Mouse (Mus musculus): ENCODE results near the gene Gm49450. TPM values are rescaled to one million over a fixed set of nuclear protein-coding genes. Genes with fewer than 3 reads are reported as not detected.

The Gm49450 gene
- polyA plus RNA-seq, 1 experiment from 2014 or later = not detected

DNA sequence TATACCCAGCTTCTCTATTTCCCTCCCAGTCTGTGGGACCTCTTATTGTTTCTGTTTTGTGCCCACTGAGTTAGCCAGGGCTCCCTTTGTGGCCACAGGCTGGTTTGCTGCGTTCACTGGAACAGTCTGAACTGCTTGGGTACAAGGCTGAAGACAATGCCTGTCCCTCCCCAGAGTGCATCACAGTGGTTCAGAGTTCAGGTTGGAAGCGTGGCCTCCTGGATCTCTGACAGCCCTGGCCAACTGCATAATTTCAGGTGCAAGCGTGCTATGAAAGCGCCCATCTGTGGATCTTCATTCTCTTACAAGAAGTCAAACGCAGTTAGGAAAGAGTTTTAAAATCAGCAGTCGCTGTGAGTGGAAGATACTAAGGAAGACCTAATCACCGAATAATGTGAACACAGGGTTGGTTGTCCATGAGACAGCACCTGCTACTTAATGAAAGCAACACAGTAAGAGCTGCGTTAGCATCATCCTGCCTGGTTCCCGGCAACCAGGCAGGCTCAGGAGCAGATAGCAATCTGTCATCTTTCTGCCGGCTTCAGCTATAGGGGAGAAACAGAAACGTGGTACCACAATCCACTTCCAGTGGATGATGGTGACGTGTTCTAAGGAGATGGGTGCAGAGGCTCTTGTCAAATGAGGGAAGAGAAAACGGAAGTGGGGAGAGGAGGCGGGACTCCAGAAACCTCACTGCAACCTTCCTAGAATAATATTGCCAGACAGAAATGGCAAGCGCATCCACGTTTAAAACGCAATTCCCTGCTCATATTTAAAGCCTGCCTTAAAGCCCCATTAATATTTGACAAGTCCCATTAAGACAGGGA, 38.9 kb upstream of the Gm49450 start:
- H3K9me3 ChIP-seq (replicated peaks) = no peaks in the 10 kb centered on the region
- 29% methylated on average over 17 of the region's 17 CpGs for WGBS
- H3K4me2 ChIP-seq = peak overlapping the region; percentile 75
- no peaks in the 10 kb centered on the region for H3K36me3 ChIP-seq
- peak; percentile 23; the same call in 1 of the 2 replicates for ATAC-seq (replicated peaks; ENCODE audit: insufficient number of reproducible peaks, insufficient read depth, low FRiP score, low read depth)
- H3K4me1 ChIP-seq (replicated peaks) = peaks cover 54% of the 10 kb centered on the region
- H3K27me3 ChIP-seq = no peaks in the 10 kb centered on the region
- H3K27ac ChIP-seq = peak overlapping the region; percentile 97
- H3K9ac ChIP-seq = peak overlapping the region; percentile 62
- peak overlapping the region; percentile 48 for H3K4me3 ChIP-seq

DNA sequence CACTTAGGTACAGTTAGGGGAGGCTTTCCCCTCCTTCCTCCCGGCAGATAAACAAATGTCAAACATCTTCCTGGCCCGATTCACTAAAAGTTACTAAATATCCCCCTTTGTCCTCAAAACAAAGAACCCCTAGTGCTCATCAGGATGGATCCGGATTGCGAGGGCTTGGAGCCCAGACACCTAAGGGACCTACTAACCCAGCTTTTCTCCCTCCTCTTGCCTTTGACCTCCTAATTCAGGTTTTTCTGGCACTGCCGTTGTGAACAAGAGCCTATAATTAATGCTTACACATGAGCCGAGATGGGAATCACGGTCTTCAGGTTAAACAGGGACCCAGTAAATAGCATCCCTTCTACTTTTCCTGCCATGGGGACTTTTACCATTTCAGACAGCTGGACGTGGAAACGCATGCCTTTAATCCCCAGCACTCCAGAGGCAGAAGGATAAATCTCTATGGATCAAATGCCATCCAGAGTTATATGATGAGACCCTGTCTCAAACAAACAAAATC, 38.2 kb upstream of the Gm49450 start:
- WGBS = 40% methylated on average over 9 of the region's 9 CpGs
- Histone ChIP-seq H3K27ac (peak overlapping the region; percentile 97), H3K4me2 (0 out of 2 replicates have a peak overlapping the region, but pooled peaks have one; percentile 75), H3K9ac (peak overlapping the region; percentile 9; the same call in 1 of the 2 replicates), H3K36me3 (no peaks in the 10 kb centered on the region), H3K4me3 (no peak overlapping the region), H3K9me3 (replicated peaks) (no peaks in the 10 kb centered on the region), H3K4me1 (replicated peaks) (peaks cover 57% of the 10 kb centered on the region), H3K27me3 (no peaks in the 10 kb centered on the region)
- ATAC-seq (replicated peaks; ENCODE audit: insufficient number of reproducible peaks, insufficient read depth, low FRiP score, low read depth) = no peak

DNA sequence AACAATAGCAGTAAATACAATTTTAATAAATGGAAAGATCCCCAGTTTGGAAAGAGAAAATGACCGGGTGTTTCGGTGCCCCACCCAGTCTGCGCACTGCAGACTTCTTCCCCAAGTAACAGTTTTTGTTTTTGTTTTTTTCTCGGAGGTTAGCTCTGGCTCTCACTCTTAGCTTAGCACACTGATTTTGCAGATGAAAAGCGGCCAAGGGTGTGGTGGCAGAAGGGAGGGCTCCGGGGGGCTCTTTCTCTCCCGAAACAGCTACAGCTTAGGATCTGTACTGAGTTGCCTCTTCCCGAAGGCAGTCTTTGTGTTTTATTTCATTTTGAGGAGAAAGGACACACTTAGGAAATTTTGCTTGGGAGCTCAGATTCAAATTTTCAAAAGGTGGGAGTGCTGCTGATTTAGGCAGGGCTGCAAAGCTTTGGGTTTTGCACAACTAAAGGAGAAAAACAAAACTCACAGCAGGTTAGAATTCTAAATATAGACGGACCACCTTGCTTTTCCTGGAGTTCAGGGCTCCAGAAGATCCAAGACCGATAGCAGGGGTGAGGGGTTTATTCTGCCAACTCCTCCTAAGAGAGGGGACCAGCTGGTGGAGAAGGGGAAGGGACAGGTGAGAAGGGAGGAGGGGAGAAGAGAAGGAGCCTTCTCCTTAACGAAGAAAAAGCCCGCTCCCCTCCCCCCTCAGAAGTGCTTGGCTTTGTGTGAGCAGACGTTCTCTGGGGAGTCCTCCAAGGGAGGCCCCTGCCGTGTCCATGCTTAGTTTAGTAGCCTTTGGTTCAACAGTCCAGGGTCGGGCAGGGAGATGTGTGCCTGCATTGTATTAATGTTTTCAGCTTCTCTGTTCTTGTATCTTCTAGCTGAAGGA, 37.6 kb upstream of the Gm49450 start:
- Histone ChIP-seq H3K4me1 (replicated peaks) (peaks cover 61% of the 10 kb centered on the region), H3K4me3 (no peak overlapping the region), H3K36me3 (no peaks in the 10 kb centered on the region), H3K9me3 (replicated peaks) (no peaks in the 10 kb centered on the region), H3K9ac (peak overlapping the region; percentile 9), H3K27me3 (no peaks in the 10 kb centered on the region), H3K4me2 (peak overlapping the region; percentile 19), H3K27ac (peak overlapping the region; percentile 97; the same call in 1 of the 2 replicates)
- ATAC-seq (replicated peaks; ENCODE audit: insufficient number of reproducible peaks, insufficient read depth, low FRiP score, low read depth) = no peak
- 30% methylated on average over 15 of the region's 15 CpGs for WGBS

DNA sequence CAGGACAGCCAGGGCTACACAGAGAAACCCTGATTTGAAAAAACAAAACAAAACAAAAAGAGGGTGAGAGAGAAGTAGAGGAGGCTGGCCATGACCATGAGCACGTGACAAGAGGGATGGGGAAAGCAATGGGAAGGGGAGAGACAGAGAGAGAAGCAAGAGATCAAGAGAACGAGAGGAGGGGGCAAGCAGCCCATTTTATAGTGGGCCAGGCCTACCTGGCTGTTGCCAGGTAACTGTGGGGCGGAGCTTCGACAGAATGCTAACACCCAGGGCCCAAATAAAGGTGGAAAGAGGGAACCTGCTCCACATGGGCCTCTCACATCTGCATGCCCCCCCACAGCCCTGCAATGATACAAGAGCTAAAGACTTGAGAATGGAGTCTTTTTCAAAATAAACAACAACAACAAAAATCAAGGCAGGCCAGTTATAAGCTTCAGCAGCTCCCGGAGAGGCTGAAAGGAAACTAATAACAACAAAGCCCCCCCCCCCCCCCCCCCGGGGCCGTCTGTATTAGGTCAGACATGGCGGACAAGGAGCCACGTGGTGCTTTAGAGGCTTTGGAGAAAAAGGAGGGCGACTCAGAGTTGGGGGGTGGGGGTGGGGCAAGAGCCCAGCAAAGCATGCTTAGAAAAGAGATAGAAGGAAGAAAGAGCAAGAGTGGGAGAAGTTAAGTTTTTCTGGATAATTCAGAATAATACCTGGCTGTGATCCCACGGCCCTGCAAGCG, 36.5 kb upstream of the Gm49450 start:
- Histone ChIP-seq H3K4me2 (no peak overlapping the region), H3K4me1 (replicated peaks) (peaks cover 65% of the 10 kb centered on the region)

DNA sequence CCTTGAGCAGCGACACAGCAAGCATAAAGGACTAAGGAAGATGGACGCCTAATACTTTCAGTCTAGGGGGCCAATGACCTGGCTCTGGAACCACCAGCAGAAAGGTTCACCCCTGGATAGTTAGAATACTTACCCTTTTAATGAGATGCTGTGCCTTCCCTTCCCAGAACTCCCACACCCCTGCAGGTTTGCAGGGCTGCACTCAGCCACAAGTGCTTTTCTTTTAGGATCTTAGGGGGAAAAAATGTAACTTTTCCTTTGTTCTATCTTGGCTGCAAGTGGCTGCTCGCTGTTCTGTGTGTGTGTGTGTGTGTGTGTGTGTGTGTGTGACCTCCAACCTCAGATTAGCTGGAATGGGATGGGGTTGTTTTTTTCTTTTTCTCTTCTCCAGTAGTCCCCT, 35.4 kb upstream of the Gm49450 start:
- Histone ChIP-seq H3K9me3 (replicated peaks) (no peaks in the 10 kb centered on the region), H3K27me3 (no peaks in the 10 kb centered on the region), H3K36me3 (no peaks in the 10 kb centered on the region), H3K27ac (peak overlapping the region; percentile 94; the same call in 1 of the 2 replicates), H3K9ac (no peak overlapping the region), H3K4me1 (replicated peaks) (peaks cover 70% of the 10 kb centered on the region), H3K4me2 (no peak overlapping the region), H3K4me3 (no peak overlapping the region)
- WGBS = 86% methylated on average over 3 of the region's 3 CpGs
- no peak for ATAC-seq (replicated peaks; ENCODE audit: insufficient number of reproducible peaks, insufficient read depth, low FRiP score, low read depth)

More for the DNA sequence above, 36.5 kb upstream of the Gm49450 start:
- H3K27me3 ChIP-seq = no peaks in the 10 kb centered on the region
- no peaks in the 10 kb centered on the region for H3K9me3 ChIP-seq (replicated peaks)
- 57% methylated on average over 11 of the region's 12 CpGs for WGBS
- H3K9ac ChIP-seq = no peak overlapping the region
- H3K36me3 ChIP-seq = no peaks in the 10 kb centered on the region
- no peak overlapping the region for H3K4me3 ChIP-seq
- no peak overlapping the region for H3K27ac ChIP-seq
- ATAC-seq (replicated peaks; ENCODE audit: insufficient number of reproducible peaks, insufficient read depth, low FRiP score, low read depth) = no peak

DNA sequence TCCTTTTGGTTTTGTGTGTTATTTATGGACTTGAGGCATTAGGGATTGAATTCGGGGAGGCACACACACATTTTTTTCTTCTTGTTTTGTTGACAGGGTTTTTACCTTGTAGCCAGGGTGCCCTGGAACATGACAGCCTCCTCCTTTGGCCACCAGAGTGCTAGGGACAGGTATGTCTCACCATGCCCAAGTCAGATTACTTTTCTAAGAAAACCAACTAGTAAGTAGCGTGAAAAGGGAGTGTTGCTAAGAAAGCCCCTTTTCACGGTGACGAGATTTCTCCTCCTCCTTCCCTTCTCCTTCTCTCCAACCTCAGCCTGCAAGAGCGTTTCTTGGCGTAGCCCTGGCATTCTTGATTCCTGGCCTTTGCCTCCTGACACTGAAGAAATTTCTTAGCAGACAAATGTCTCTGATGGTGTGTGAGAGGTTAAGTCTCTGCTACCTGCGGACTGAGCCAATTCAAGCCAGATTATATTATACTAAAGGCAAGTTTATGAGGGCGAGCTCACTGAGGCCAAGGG, 34.4 kb upstream of the Gm49450 start:
- WGBS = 54% methylated on average over 8 of the region's 8 CpGs
- Histone ChIP-seq H3K4me1 (replicated peaks) (peaks cover 76% of the 10 kb centered on the region), H3K4me3 (no peak overlapping the region), H3K9ac (0 out of 2 replicates have a peak overlapping the region, but pooled peaks have one; percentile 5), H3K9me3 (replicated peaks) (no peaks in the 10 kb centered on the region), H3K27me3 (no peaks in the 10 kb centered on the region), H3K36me3 (no peaks in the 10 kb centered on the region), H3K4me2 (no peak overlapping the region), H3K27ac (peak overlapping the region; percentile 94)
- ATAC-seq (replicated peaks; ENCODE audit: insufficient number of reproducible peaks, insufficient read depth, low FRiP score, low read depth) = no peak

DNA sequence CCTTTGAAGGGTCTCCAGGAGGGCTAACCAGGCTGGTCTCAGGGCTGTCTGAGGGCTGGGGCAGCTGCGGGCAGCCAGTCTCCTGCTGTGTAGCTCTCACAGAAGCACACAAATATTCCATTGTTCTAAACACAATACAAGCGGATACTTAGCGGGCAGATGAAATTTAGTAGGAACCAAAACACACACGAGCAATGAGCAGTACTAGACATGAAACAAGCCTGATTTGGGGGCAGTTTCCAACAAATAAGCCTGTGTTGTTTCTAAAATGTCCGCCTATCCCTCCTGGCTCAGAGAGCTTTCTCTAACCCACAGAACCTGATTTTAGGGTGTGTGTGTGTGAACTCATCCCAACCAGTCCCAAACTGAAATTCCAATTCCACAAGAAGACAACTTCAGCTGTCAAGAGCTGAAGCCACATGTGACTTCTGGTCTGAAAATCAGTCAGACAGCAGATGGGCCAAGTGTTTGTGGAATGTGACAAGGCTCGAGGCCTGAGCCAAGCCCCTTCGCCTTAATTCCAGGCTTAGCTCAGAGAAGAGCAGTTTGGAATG, 33.8 kb upstream of the Gm49450 start:
- Histone ChIP-seq H3K4me2 (no peak overlapping the region), H3K36me3 (no peaks in the 10 kb centered on the region), H3K27me3 (no peaks in the 10 kb centered on the region), H3K4me1 (replicated peaks) (peaks cover 70% of the 10 kb centered on the region), H3K9me3 (replicated peaks) (no peaks in the 10 kb centered on the region), H3K4me3 (no peak overlapping the region), H3K9ac (0 out of 2 replicates have a peak overlapping the region, but pooled peaks have one; percentile 5), H3K27ac (peak overlapping the region; percentile 94)
- ATAC-seq (replicated peaks; ENCODE audit: insufficient number of reproducible peaks, insufficient read depth, low FRiP score, low read depth) = no peak
- 22% methylated on average over 7 of the region's 7 CpGs for WGBS

DNA sequence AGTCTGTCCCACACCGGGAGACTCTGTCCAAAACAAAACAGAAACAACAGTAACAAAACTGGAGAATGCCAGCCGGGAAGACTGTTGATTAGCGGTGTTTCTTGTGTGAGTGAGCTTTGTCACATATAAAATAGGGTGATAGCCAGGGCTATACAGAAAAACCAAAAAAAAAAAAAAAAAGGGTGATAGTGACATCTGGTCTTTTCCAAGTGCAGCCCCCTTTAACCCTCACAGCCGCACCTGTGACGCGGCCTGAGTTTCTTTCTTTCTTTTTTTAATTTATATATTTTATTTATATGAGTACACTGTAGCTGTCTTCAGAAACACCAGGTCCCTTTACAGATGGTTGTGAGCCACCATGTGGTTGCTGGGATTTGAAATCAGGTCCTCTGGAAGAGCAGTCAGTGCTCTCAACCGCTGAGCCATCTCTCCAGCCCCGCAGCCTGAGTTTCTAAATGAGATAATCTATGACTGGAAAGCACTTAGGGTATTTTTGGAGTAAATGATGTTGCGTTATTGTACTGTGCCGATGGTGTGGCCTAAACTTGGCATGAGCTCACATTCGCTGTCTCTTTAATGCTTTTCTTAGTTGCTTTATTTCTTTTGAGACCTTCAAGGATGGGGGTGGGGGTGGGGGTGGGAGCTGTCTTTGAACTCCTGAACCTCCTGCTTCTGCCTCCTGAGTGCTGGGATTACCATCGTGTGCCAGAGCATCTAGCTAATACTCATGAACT, 32.8 kb upstream of the Gm49450 start:
- Histone ChIP-seq H3K27ac (peak overlapping the region; percentile 94), H3K4me1 (replicated peaks) (peaks cover 60% of the 10 kb centered on the region), H3K9me3 (replicated peaks) (no peaks in the 10 kb centered on the region), H3K4me3 (peak overlapping the region; percentile 55), H3K9ac (peak overlapping the region; percentile 60), H3K4me2 (peak overlapping the region; percentile 62), H3K36me3 (no peaks in the 10 kb centered on the region), H3K27me3 (no peaks in the 10 kb centered on the region)
- ATAC-seq (replicated peaks; ENCODE audit: insufficient number of reproducible peaks, insufficient read depth, low FRiP score, low read depth) = no peak
- 27% methylated on average over 12 of the region's 12 CpGs for WGBS

DNA sequence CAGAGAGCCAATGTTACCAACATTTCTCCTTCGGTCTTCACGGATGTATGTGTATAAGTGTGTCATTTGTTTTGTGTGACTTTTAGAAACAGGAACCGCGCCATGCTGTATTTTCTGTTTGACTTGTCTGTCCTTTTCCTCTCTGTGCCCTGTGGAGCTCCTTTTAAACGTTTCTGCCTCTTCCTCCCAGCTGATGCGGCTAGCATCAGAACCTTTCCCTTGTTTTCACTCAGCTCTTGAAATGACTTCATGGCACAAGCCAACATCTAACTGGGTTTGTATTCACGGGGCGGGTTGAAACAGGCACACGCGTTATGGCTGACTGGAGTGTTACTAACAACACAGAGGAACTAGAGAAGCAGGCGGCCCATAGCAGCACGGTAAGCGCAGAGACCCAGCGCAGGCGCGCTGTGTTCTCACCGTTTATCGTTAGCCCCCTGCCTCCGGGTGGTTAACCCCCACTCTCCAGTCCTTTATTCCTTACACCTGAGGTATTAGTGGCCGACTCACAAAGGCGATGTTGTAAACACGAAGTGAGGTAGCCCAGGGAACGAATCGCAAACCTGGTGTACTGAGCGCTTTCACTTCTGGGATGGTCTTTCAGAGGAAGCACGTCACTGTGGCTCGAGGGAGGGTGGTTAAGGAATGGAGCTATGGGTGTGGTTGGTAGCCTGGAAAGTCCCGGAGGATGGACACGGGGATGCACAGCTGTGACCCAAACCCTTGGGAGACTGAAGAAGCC, 32.1 kb upstream of the Gm49450 start:
- Histone ChIP-seq H3K36me3 (no peaks in the 10 kb centered on the region), H3K27me3 (no peaks in the 10 kb centered on the region), H3K4me1 (replicated peaks) (peaks cover 54% of the 10 kb centered on the region), H3K9me3 (replicated peaks) (no peaks in the 10 kb centered on the region), H3K4me2 (peak overlapping the region; percentile 62), H3K27ac (peak overlapping the region; percentile 94), H3K4me3 (peak overlapping the region; percentile 55), H3K9ac (peak overlapping the region; percentile 60)
- peak; percentile 84 for ATAC-seq (replicated peaks; ENCODE audit: insufficient number of reproducible peaks, insufficient read depth, low FRiP score, low read depth)
- 2% methylated on average over 29 of the region's 29 CpGs for WGBS
